Mouse (Mus musculus) embryonic facial prominence, embryonic 11.5 days (tissue): ENCODE results near the gene Galnt18. TPM values are rescaled to one million over a fixed set of nuclear protein-coding genes. Genes with fewer than 3 reads are reported as not detected.

ENCODE experiments used
- microRNA-seq: library from miRNA; unstranded; fragments of <30 nt; microRNA quantifications from one replicate; pipeline ENCODE4, GENCODE M21; 2016; ENCODE audit warnings: borderline number of aligned reads
- polyA plus RNA-seq: library from polyadenylated mRNA; unstranded; fragments of >200 nt; fragmentation: Nextera tagmentation; extraction: Ambion mirVana; gene quantifications from 2 replicates; pipeline ENCODE4 v1.2.1, GENCODE M21; 2014

The Galnt18 gene
- polyA plus RNA-seq, 1 experiment from 2014 or later, result 7.0 TPM

Small RNA genes within 50 kb of the gene (microRNA-seq; reads per million reads assigned to microRNA genes)
- gene Gm25787, result not detected

Other genes with a start within 250 kb of the Galnt18 start
- gene Usp47, start 243.5 kb upstream of the Galnt18 start, polyA plus RNA-seq, result 105 and 110 TPM in 2 replicates